Mouse (Mus musculus) G1E (cell line): ENCODE measurements at regions not wholly inside any gene's neighbourhood (a gene's known extent, or its start where the extent isn't known, plus 50 kb on each side); places are given as distances from the start of the nearest gene placed in this dataset.

Source experiments
- ATAC-seq: 2 replicates; pipeline ENCODE4 v1.8.0; 2016; ENCODE audit warnings: mild to moderate bottlenecking; ENCODE audit not compliant: insufficient number of reproducible peaks, poor library complexity, low FRiP score, severe bottlenecking; ENCODE audit errors: extremely low read depth
- DNase-seq: peaks from one replicate; pipeline ENCODE4 v3.0.0; 2012; ENCODE audit warnings: low spot score
- H3K27me3 ChIP-seq: 2 replicates; pipeline ENCODE4 v1.6.1; 2012; ENCODE audit warnings: mild to moderate bottlenecking, low read length, inconsistent platforms; ENCODE audit not compliant: insufficient read depth
- H3K36me3 ChIP-seq: replicated peaks from 2 replicates; pipeline ENCODE3; 2012; ENCODE audit warnings: mild to moderate bottlenecking, inconsistent platforms
- H3K4me1 ChIP-seq: 2 replicates; pipeline ENCODE4 v1.6.1; 2012; ENCODE audit warnings: low read depth, low read length, inconsistent platforms, mixed read lengths; ENCODE audit not compliant: insufficient read depth
- H3K4me3 ChIP-seq: 2 replicates; pipeline ENCODE4 v1.5.1; 2012; ENCODE audit warnings: low read depth, mild to moderate bottlenecking, inconsistent platforms, low read length, moderate library complexity, mixed read lengths
- H3K9me3 ChIP-seq: replicated peaks from 2 replicates; pipeline ENCODE4 v1.6.1; 2012; ENCODE audit warnings: inconsistent platforms
- CTCF ChIP-seq: IDR thresholded peaks from 2 replicates; pipeline ENCODE4 v1.5.1; 2012; ENCODE audit warnings: low read depth, low read length, inconsistent platforms, mixed read lengths
- GATA1 ChIP-seq: IDR thresholded peaks from 2 replicates; pipeline ENCODE4 v1.6.1; 2012; ENCODE audit warnings: borderline replicate concordance, low read length, inconsistent platforms, mixed read lengths
- GATA2 ChIP-seq: IDR thresholded peaks from 2 replicates; pipeline ENCODE4 v1.6.1; 2012; ENCODE audit warnings: low read depth, low read length, inconsistent platforms, borderline replicate concordance
- POLR2AphosphoS5 ChIP-seq: IDR thresholded peaks from 2 replicates; pipeline ENCODE4 v1.6.1; 2012; ENCODE audit warnings: low read depth, low read length, inconsistent platforms; ENCODE audit not compliant: insufficient replicate concordance
- TAL1 ChIP-seq: conservative IDR thresholded peaks from 2 replicates; pipeline ENCODE4 v1.6.1; 2012; ENCODE audit warnings: low read depth, low read length, inconsistent platforms, mixed read lengths

DNA sequence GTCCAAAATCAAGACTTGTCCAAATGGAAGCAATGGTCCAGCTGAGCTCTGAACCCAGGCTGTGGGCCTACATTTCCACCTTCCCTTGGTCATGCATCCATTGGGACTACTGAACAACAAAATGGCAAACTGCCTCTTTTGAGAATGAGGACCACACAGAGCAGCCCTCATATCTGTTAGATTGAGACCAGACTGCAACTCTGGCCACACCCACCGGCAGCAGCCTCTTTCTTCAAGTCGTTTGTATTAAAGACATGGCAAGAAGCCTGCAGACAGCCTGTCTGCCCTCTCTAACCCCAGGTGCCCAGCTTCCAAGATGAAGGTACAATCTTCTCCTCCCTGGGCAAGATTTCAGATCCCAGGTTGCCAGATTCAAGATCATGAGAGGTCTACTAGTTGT lies 51.8 kb upstream of the St6galnac3 start:
- Histone ChIP-seq H3K4me1 (peaks cover 52% of the 10 kb centered on the region), H3K4me3 (no peak overlapping the region), H3K9me3 (no peaks in the 10 kb centered on the region), H3K27me3 (no peaks in the 10 kb centered on the region), H3K36me3 (no peaks in the 10 kb centered on the region)
- DNase-seq, result no peak
- no peak for ATAC-seq
- TF ChIP-seq GATA2 (no peak), POLR2AphosphoS5 (no peak), GATA1 (no peak), CTCF (no peak), TAL1 (no peak)

DNA sequence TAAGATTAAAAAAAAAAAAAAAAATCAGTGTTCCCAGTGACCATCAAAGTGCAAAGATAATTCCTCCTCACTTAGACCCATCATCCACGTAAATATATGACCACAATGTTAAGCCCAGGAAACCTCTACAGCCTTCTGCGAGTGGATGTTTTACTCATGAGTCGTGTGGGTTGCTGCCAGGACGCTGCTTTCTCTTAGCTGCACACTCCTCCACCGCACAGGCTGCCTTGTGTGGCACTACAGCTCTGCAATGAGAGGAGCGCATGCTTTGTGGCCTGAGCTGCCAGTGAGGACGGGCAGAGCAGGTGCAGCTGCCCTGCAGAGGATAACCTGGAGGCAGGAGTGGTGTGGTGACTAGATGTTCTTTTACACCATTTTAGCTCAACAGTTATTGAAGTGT lies 53.4 kb upstream of the St6galnac3 start:
- ATAC-seq (no peak), DNase-seq (no peak)
- Histone ChIP-seq H3K27me3 (no peaks in the 10 kb centered on the region), H3K4me1 (peaks cover 51% of the 10 kb centered on the region), H3K9me3 (no peaks in the 10 kb centered on the region), H3K36me3 (no peaks in the 10 kb centered on the region), H3K4me3 (no peak overlapping the region)
- TF ChIP-seq CTCF (no peak), GATA1 (no peak), GATA2 (no peak), TAL1 (no peak), POLR2AphosphoS5 (no peak)

DNA sequence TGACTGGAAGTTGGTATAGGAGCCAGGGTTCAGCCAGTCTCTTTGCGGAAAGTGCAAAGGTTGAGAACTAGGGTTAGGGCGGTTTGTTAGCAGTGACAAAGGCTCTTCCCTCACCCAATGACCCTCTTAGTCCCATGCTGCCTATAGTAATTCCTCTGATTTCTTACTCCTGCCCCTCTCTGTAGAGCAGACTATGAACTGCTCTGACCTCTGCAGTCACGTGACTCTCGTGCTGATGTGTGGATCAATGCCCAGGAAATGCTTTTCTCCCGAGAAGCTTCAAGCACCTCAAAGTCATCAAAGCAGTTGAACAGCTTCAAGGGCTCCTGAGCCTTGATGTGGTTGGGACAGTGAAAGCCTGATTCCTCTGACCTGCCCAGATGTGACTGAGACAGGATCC lies 57.5 kb upstream of the St6galnac3 start:
- ATAC-seq, result no peak; the same call in 1 of the 2 replicates
- H3K4me1 ChIP-seq, result peaks cover 44% of the 10 kb centered on the region

DNA sequence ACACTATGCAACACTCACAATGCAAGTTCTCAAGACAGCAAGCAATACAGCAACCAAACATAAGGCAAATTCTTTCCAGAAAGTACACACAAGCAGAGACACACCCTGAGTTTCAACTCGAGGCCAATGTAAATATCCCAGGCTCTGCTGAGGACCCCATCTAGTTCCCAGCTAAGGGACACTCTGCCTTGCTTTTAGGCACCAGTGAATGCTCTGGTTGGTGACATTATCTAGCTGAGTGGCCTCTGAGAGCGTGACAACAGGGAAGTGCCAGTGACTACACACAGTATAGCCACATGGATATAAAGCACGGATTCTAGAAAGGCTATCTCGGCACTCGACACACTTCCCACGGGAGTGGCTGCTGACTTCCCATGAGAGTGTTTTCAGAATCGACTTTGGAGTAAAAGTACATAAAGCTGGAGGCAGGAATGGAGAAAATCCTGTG lies 58.3 kb upstream of the St6galnac3 start:
- H3K4me1 ChIP-seq, result peaks cover 45% of the 10 kb centered on the region

More for the DNA sequence above, 57.5 kb upstream of the St6galnac3 start:
- Histone ChIP-seq H3K9me3 (no peaks in the 10 kb centered on the region), H3K4me3 (no peak overlapping the region), H3K27me3 (no peaks in the 10 kb centered on the region), H3K36me3 (no peaks in the 10 kb centered on the region)
- no peak for DNase-seq
- TF ChIP-seq GATA2 (no peak), GATA1 (no peak), CTCF (no peak), TAL1 (no peak), POLR2AphosphoS5 (no peak)

DNA sequence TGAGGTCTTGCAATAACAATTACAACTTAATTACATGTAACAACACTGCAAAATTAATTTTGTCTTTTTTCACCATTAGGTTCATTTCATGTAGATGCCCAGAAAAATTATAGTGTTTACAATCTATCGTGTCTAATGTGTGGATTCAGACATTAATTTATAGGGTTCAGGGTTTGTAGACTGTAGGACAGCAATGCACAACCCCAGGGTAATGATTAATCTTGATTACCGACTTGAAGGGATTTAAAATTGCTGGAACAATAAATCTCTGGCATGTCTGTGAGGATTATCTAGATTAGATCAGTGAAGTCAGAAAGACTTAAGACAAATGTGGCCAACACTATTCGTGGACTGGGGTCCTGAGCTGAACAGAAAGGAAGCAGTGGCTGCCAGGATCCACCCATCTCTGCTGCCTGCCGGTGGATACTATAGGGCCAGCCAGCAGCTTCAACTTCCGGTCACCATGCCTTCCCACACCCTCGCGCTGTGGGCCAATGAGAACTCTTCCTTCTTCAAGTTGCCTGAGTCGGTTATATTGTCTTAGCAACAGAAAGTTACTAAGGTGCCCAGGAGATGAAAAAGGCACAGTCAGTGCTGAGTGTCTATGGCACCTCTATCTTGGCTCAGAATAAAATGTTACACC lies 59.1 kb upstream of the St6galnac3 start:
- DNase-seq, result no peak
- no peaks in the 10 kb centered on the region for H3K27me3 ChIP-seq
- peaks cover 42% of the 10 kb centered on the region for H3K4me1 ChIP-seq
- H3K9me3 ChIP-seq, result no peaks in the 10 kb centered on the region
- TF ChIP-seq TAL1, result no peak
- no peak for TF ChIP-seq CTCF
- TF ChIP-seq POLR2AphosphoS5, result no peak
- no peak for TF ChIP-seq GATA1
- TF ChIP-seq GATA2, result no peak
- H3K36me3 ChIP-seq, result no peaks in the 10 kb centered on the region
- ATAC-seq, result no peak
- H3K4me3 ChIP-seq, result no peak overlapping the region

More for the DNA sequence above, 58.3 kb upstream of the St6galnac3 start:
- ATAC-seq (no peak), DNase-seq (no peak)
- no peak overlapping the region for H3K4me3 ChIP-seq
- no peaks in the 10 kb centered on the region for H3K36me3 ChIP-seq
- no peaks in the 10 kb centered on the region for H3K27me3 ChIP-seq
- TF ChIP-seq TAL1 (no peak), GATA2 (no peak), CTCF (no peak), POLR2AphosphoS5 (no peak), GATA1 (no peak)
- no peaks in the 10 kb centered on the region for H3K9me3 ChIP-seq

DNA sequence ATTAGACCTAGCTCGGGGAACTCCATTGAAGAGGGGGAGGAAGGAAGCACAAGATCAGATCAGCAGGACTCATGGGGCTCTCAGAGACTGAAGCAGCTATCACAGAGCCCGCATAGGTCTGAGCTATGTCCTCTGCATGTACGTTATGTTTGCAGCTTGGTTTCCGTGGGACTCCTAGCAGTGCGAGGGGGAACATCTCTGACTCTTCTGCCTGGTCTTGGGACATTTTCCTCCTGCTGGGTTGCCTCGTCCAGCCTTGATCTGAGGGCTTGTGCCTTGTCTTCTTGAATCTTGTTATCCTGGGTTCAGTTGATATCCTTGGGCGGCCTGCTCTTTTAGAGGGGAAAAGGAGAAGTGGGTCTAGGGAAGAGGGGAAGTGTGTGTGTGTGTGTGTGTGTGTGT lies 53.6 kb upstream of the Asb17 start:
- DNase-seq (no peak), ATAC-seq (no peak)
- Histone ChIP-seq H3K36me3 (no peaks in the 10 kb centered on the region), H3K27me3 (no peaks in the 10 kb centered on the region), H3K9me3 (no peaks in the 10 kb centered on the region), H3K4me3 (peak overlapping the region; percentile 40; the same call in 1 of the 2 replicates), H3K4me1 (peaks cover 76% of the 10 kb centered on the region)
- TF ChIP-seq GATA1 (no peak), GATA2 (no peak), POLR2AphosphoS5 (no peak), CTCF (no peak), TAL1 (no peak)
